Mouse (Mus musculus): ENCODE results near the gene Ddn. TPM values are rescaled to one million over a fixed set of nuclear protein-coding genes. Genes with fewer than 3 reads are reported as not detected.

Ddn gene
- polyA plus RNA-seq, 2 experiments = 0.44 TPM; not detected in 1

- Histone ChIP-seq H3K4me2 (replicated peaks; ENCODE audit: low read depth, low read length, severe bottlenecking) (peak within 1 kb of the TSS; percentile 79), H3K4me1 (ENCODE audit: control insufficient read depth, insufficient read depth, low read length) (peaks cover 10% of the 10 kb centered on the region), H3K36me3 (ENCODE audit: control insufficient read depth, insufficient read depth, low read length) (peaks cover 18% of the 10 kb centered on the region; the same call in 1 of the 2 replicates), H3K9ac (ENCODE audit: low read depth, low read length, severe bottlenecking) (peak within 1 kb of the TSS; percentile 84), H3K9me3 (ENCODE audit: control insufficient read depth, low read length) (no peaks in the 10 kb centered on the region), H3K27me3 (ENCODE audit: control insufficient read depth, insufficient read depth, low read length) (no peaks in the 10 kb centered on the region), H3K27ac (replicated peaks; ENCODE audit: low read depth, low read length) (peak within 1 kb of the TSS; percentile 77), H3K4me3 (replicated peaks; ENCODE audit: low read length) (peak within 1 kb of the TSS; percentile 95)
- 0% methylated on average over 49 of the region's 76 CpGs for WGBS
- TF ChIP-seq POLR2A (IDR thresholded peaks at IDR 0.05; ENCODE audit: borderline replicate concordance, extremely low read depth, insufficient read depth, insufficient read length) = peak; percentile 76; the same call in 1 of the 2 replicates
- DNase-seq (ENCODE audit: low spot score) = peak; percentile 95
- ATAC-seq (ENCODE audit: low FRiP score, low read depth) = peak; percentile 94
Observed at GRCm38 (mm10) chr15:98762670-98763529, 46.4 kb downstream of the Ddn start, which contains the start of gene Arf3. Gene Arf3, minus strand, starts transcription at chr15:98763214.

- Histone ChIP-seq H3K9me3 (ENCODE audit: control insufficient read depth, low read length) (no peaks in the 10 kb centered on the region), H3K27ac (replicated peaks; ENCODE audit: low read depth, low read length) (peak overlapping the region; percentile 77), H3K4me3 (replicated peaks; ENCODE audit: low read length) (peak overlapping the region; percentile 95), H3K4me2 (replicated peaks; ENCODE audit: low read depth, low read length, severe bottlenecking) (peak overlapping the region; percentile 79), H3K36me3 (ENCODE audit: control insufficient read depth, insufficient read depth, low read length) (peaks cover 18% of the 10 kb centered on the region; the same call in 1 of the 2 replicates), H3K4me1 (ENCODE audit: control insufficient read depth, insufficient read depth, low read length) (peaks cover 10% of the 10 kb centered on the region), H3K9ac (ENCODE audit: low read depth, low read length, severe bottlenecking) (peak overlapping the region; percentile 84), H3K27me3 (ENCODE audit: control insufficient read depth, insufficient read depth, low read length) (no peaks in the 10 kb centered on the region)
- ATAC-seq (ENCODE audit: low FRiP score, low read depth) (peak; percentile 73), DNase-seq (ENCODE audit: low spot score) (peak; percentile 79)
- WGBS = 3% methylated on average over 22 of the region's 24 CpGs
- TF ChIP-seq POLR2A (IDR thresholded peaks at IDR 0.05; ENCODE audit: borderline replicate concordance, extremely low read depth, insufficient read depth, insufficient read length) = no peak
Observed at GRCm38 (mm10) chr15:98762201-98762621, 47.1 kb downstream of the Ddn start.

GRCm38 (mm10) chr15:98754125-98754524 is 55.2 kb downstream of the Ddn start:
- peaks cover 13% of the 10 kb centered on the region for H3K36me3 ChIP-seq (ENCODE audit: control insufficient read depth, insufficient read depth, low read length)
- H3K27ac ChIP-seq (replicated peaks; ENCODE audit: low read depth, low read length) = no peak overlapping the region
- WGBS = 88% methylated on average over 2 of the region's 2 CpGs
- no peak overlapping the region for H3K4me3 ChIP-seq (replicated peaks; ENCODE audit: low read length)
- DNase-seq (ENCODE audit: low spot score) (no peak), ATAC-seq (ENCODE audit: low FRiP score, low read depth) (no peak)
- no peaks in the 10 kb centered on the region for H3K4me1 ChIP-seq (ENCODE audit: control insufficient read depth, insufficient read depth, low read length)
- no peak for TF ChIP-seq POLR2A (IDR thresholded peaks at IDR 0.05; ENCODE audit: borderline replicate concordance, extremely low read depth, insufficient read depth, insufficient read length)
- no peak overlapping the region for H3K4me2 ChIP-seq (replicated peaks; ENCODE audit: low read depth, low read length, severe bottlenecking)
- H3K9me3 ChIP-seq (ENCODE audit: control insufficient read depth, low read length) = no peaks in the 10 kb centered on the region
- H3K27me3 ChIP-seq (ENCODE audit: control insufficient read depth, insufficient read depth, low read length) = no peaks in the 10 kb centered on the region
- H3K9ac ChIP-seq (ENCODE audit: low read depth, low read length, severe bottlenecking) = no peak overlapping the region

Other genes with a start within 250 kb of the Ddn start
- gene Ccnt1, start 238.6 kb downstream of the Ddn start, polyA plus RNA-seq (2012; rRNA removed) = 19.4 and 21.6 TPM in 2 replicates
- 45.3 and 53.4 TPM in 2 replicates for gene Ccnt1, start 238.6 kb downstream of the Ddn start, polyA plus RNA-seq (2014; fragmentation: Nextera tagmentation; extraction: Ambion mirVana)
- gene 4930415O20Rik, start 238.5 kb downstream of the Ddn start, polyA plus RNA-seq (2012; rRNA removed) = not detected in 2 replicates
- gene 4930415O20Rik, start 238.5 kb downstream of the Ddn start, polyA plus RNA-seq (2014; fragmentation: Nextera tagmentation; extraction: Ambion mirVana) = 0.37 TPM in 1 of 2 replicates, not detected in the other
- gene Adcy6, start 199.4 kb downstream of the Ddn start, polyA plus RNA-seq (2012; rRNA removed) = 74.0 and 82.0 TPM in 2 replicates
- gene Adcy6, start 199.4 kb downstream of the Ddn start, polyA plus RNA-seq (2014; fragmentation: Nextera tagmentation; extraction: Ambion mirVana) = 14.3 and 16.2 TPM in 2 replicates
- gene Cacnb3, start 178.7 kb downstream of the Ddn start, polyA plus RNA-seq (2012; rRNA removed) = 75.2 and 105 TPM in 2 replicates
- 33.9 and 40.8 TPM in 2 replicates for gene Cacnb3, start 178.7 kb downstream of the Ddn start, polyA plus RNA-seq (2014; fragmentation: Nextera tagmentation; extraction: Ambion mirVana)
- 47.0 and 54.0 TPM in 2 replicates for gene Ddx23, start 146.6 kb downstream of the Ddn start, polyA plus RNA-seq (2012; rRNA removed)
- gene Ddx23, start 146.6 kb downstream of the Ddn start, polyA plus RNA-seq (2014; fragmentation: Nextera tagmentation; extraction: Ambion mirVana) = 22.6 and 26.5 TPM in 2 replicates
- 1.1 and 1.5 TPM in 2 replicates for gene Rnd1, start 132.0 kb downstream of the Ddn start, polyA plus RNA-seq (2012; rRNA removed)
- 0.35 and 0.45 TPM in 2 replicates for gene Rnd1, start 132.0 kb downstream of the Ddn start, polyA plus RNA-seq (2014; fragmentation: Nextera tagmentation; extraction: Ambion mirVana)
- 0.48 and 0.55 TPM in 2 replicates for gene Ccdc65, start 101.3 kb downstream of the Ddn start, polyA plus RNA-seq (2012; rRNA removed)
- gene Ccdc65, start 101.3 kb downstream of the Ddn start, polyA plus RNA-seq (2014; fragmentation: Nextera tagmentation; extraction: Ambion mirVana) = 0.40 and 0.87 TPM in 2 replicates
- 58.9 and 90.9 TPM in 2 replicates for gene Fkbp11, start 81.3 kb downstream of the Ddn start, polyA plus RNA-seq (2012; rRNA removed)
- 74.4 and 82.7 TPM in 2 replicates for gene Fkbp11, start 81.3 kb downstream of the Ddn start, polyA plus RNA-seq (2014; fragmentation: Nextera tagmentation; extraction: Ambion mirVana)
- gene Arf3, start 46.3 kb downstream of the Ddn start, polyA plus RNA-seq (2012; rRNA removed) = 75.0 and 96.4 TPM in 2 replicates
- gene Arf3, start 46.3 kb downstream of the Ddn start, polyA plus RNA-seq (2014; fragmentation: Nextera tagmentation; extraction: Ambion mirVana) = 37.4 and 39.6 TPM in 2 replicates
- gene Wnt10b, start 31.3 kb downstream of the Ddn start, polyA plus RNA-seq (2012; rRNA removed) = 13.7 and 14.9 TPM in 2 replicates
- 6.3 and 7.4 TPM in 2 replicates for gene Wnt10b, start 31.3 kb downstream of the Ddn start, polyA plus RNA-seq (2014; fragmentation: Nextera tagmentation; extraction: Ambion mirVana)
- gene Wnt1, start 19.6 kb downstream of the Ddn start, polyA plus RNA-seq (2012; rRNA removed) = not detected in 2 replicates
- gene Wnt1, start 19.6 kb downstream of the Ddn start, polyA plus RNA-seq (2014; fragmentation: Nextera tagmentation; extraction: Ambion mirVana) = 0.08 TPM in 1 of 2 replicates, not detected in the other
- gene Prkag1, start 22.0 kb upstream of the Ddn start, polyA plus RNA-seq (2012; rRNA removed) = 93.1 and 93.7 TPM in 2 replicates
- gene Prkag1, start 22.0 kb upstream of the Ddn start, polyA plus RNA-seq (2014; fragmentation: Nextera tagmentation; extraction: Ambion mirVana) = 81.3 and 82.3 TPM in 2 replicates
- gene Kmt2d, start 61.7 kb upstream of the Ddn start, polyA plus RNA-seq (2012; rRNA removed) = 27.1 and 27.3 TPM in 2 replicates
- gene Kmt2d, start 61.7 kb upstream of the Ddn start, polyA plus RNA-seq (2014; fragmentation: Nextera tagmentation; extraction: Ambion mirVana) = 16.7 and 20.1 TPM in 2 replicates
- 14.5 and 16.4 TPM in 2 replicates for gene Rhebl1, start 85.0 kb upstream of the Ddn start, polyA plus RNA-seq (2012; rRNA removed)
- 12.0 and 13.8 TPM in 2 replicates for gene Rhebl1, start 85.0 kb upstream of the Ddn start, polyA plus RNA-seq (2014; fragmentation: Nextera tagmentation; extraction: Ambion mirVana)
- gene Dhh, start 89.0 kb upstream of the Ddn start, polyA plus RNA-seq (2012; rRNA removed) = 1.4 and 2.0 TPM in 2 replicates
- gene Dhh, start 89.0 kb upstream of the Ddn start, polyA plus RNA-seq (2014; fragmentation: Nextera tagmentation; extraction: Ambion mirVana) = 0.72 and 1.1 TPM in 2 replicates
- gene Lmbr1l, start 108.7 kb upstream of the Ddn start, polyA plus RNA-seq (2012; rRNA removed) = 66.8 and 145 TPM in 2 replicates
- 5.5 and 7.8 TPM in 2 replicates for gene Lmbr1l, start 108.7 kb upstream of the Ddn start, polyA plus RNA-seq (2014; fragmentation: Nextera tagmentation; extraction: Ambion mirVana)
- gene Tuba1b, start 125.1 kb upstream of the Ddn start, polyA plus RNA-seq (2012; rRNA removed) = 2,384 and 3,894 TPM in 2 replicates
- 1,587 and 1,605 TPM in 2 replicates for gene Tuba1b, start 125.1 kb upstream of the Ddn start, polyA plus RNA-seq (2014; fragmentation: Nextera tagmentation; extraction: Ambion mirVana)
- gene Gm49450, start 144.1 kb upstream of the Ddn start, polyA plus RNA-seq (2012; rRNA removed) = 15.1 and 159 TPM in 2 replicates
- not detected in 2 replicates for gene Gm49450, start 144.1 kb upstream of the Ddn start, polyA plus RNA-seq (2014; fragmentation: Nextera tagmentation; extraction: Ambion mirVana)
- gene Tuba1a, start 144.2 kb upstream of the Ddn start, polyA plus RNA-seq (2012; rRNA removed) = 1,030 and 1,250 TPM in 2 replicates
- gene Tuba1a, start 144.2 kb upstream of the Ddn start, polyA plus RNA-seq (2014; fragmentation: Nextera tagmentation; extraction: Ambion mirVana) = 1,263 and 1,288 TPM in 2 replicates
- gene Tuba1c, start 220.4 kb upstream of the Ddn start, polyA plus RNA-seq (2012; rRNA removed) = 192 and 293 TPM in 2 replicates
- gene Tuba1c, start 220.4 kb upstream of the Ddn start, polyA plus RNA-seq (2014; fragmentation: Nextera tagmentation; extraction: Ambion mirVana) = 150 and 162 TPM in 2 replicates
- 2.7 and 4.2 TPM in 2 replicates for gene Prph, start 245.7 kb upstream of the Ddn start, polyA plus RNA-seq (2012; rRNA removed)
- 1.3 and 1.7 TPM in 2 replicates for gene Prph, start 245.7 kb upstream of the Ddn start, polyA plus RNA-seq (2014; fragmentation: Nextera tagmentation; extraction: Ambion mirVana)